Mouse (Mus musculus) erythroid progenitor cell, adult 5-6 weeks (primary cell): ENCODE results near the gene G6pc3. TPM values are rescaled to one million over a fixed set of nuclear protein-coding genes. Genes with fewer than 3 reads are reported as not detected.
A peak's percentile ranks its signal among the peaks of the same experiment; 100 is the strongest.

Experiments
- ATAC-seq: replicated peaks from 2 replicates; pipeline ENCODE4 v1.8.0; 2016; ENCODE audit warnings: moderate number of reproducible peaks, mild to moderate bottlenecking, moderate TSS enrichment, inconsistent platforms; ENCODE audit not compliant: poor library complexity, low FRiP score, severe bottlenecking
- total RNA-seq, 2 experiments: library from RNA; stranded (forward) in 1 of 2; stranded (reverse) in 1 of 2; fragments of 150-400 nt in 1 of 2; fragments of 186-747, 209-891 nt in 1 of 2; gene quantifications; 2 replicates each; pipeline versions ENCODE4 v1.2.3 to v1.2.4; 2015 to 2017; ENCODE audit warnings: low replicate concordance in 2 of 2

Gene G6pc3
- total RNA-seq, 2 experiments from 2014 or later, result 8.6 to 14.3 TPM

DNA sequence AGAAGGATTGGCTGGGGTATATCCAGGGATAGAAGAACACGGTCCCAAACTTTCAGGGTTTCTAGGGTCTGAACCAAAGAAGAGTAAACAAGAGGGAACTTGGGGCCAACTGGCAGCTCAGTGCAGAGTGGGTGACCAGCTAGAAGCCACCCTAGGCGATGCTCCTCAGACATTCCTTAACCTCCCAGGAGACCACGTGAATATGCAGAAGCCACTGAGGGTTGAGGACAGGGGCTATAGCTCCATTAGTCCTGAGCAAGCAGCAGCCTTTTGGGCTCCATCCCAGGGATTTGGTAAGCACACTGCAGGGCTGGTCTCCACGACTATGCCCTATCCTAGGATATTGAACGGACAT lies 27.4 kb downstream of the G6pc3 start:
- no peak for ATAC-seq

DNA sequence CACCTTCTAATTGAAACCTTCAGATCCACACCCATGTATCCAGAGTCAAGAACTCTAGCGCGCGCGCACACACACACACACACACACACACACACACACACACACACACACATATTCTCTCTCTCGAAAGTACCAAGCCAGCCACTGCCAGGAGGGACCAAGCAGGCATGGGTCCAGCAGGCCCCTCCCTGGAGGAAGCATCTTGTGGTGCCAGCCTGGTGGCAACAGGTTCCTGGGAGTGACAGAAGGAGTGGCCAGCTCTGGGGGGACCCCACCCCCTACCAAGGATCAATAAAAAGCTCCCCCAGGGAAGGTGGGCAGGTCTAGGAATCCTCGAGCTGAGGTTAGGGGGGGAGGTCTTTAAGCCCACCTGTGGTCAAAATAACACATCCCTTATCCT lies 28.0 kb downstream of the G6pc3 start:
- no peak for ATAC-seq

DNA sequence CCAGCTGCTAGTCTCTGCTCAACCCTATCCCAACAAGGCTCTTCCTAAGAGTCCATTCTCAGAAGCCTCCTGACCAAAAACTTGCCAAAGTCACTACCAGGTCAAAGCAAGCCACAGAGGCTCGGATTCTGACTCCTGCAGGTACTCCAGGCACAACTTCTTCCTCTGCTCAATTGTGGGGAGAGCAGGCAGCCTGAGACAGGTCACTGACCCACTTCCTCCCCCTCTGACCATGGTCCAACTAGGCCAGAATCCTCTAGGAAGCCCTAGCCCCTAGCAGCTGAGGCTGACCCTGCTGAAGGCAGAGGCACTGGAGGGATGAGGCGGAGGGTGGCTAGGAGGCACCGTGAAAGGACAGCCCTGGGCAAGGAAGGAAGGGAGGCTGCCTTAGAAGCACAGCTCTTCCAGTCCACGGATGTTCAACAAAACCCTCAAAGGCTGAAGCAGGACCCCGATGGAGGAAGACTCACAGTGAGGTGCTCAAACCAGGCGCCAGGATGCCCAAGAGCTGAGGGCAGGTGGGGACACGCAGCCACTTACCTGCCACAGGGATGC lies 28.5 kb downstream of the G6pc3 start:
- ATAC-seq, result no peak

DNA sequence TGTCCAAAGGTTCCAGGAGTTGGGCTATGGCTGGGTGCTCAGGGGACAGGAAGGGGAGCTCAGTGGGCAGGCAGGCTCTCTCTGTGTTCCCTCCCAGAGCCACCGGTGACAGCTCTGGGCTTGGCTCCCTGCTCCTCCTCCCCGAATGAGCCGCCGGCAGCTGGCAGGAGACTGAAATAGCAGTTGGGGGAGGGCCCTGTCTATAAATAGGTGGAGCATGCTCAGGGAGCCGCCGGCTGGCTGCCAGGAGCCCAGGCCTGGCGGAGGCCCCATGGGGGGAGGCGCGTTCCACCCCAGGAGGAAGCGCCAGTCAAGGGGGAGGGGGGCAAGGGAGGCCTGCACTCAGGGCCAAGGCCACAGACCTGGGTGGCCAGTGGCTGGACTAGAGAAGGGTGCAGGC lies 29.4 kb downstream of the G6pc3 start:
- peak; percentile 54 for ATAC-seq

DNA sequence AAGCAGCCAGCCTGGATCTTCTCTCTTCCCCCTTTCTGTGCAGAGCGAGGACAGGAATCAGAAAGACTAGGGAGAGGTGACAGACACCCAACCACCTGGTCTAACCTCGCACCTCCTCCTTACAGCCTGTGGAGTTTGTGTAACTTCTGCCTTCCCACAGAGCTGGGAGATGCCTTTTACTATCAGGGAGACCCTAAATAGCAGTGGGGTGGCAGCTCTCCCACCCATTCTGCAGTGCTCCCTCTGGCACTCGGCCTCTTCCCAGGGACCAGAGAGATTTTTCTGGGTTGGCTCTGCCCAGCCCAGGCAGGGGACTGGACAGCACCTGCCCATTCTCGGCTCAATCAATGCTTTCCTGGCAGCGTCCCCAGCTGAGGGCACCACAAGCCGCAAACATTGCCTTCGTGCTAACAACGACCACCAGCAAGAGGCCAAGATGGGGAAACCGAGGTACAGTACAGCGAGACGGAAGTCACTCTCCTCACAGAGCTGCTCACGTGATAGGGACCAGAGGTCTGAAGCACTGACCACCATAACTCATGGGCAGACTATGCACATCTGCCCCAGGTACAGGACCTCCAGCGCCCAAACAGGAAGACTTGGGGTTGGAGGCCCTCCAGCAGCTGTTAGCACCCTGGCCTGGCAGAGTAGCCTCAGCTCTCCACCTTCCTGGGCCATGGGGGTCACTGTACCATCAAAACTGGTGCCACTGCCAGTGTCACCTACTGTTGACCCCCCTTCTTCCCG lies 30.0 kb downstream of the G6pc3 start:
- ATAC-seq, result no peak

DNA sequence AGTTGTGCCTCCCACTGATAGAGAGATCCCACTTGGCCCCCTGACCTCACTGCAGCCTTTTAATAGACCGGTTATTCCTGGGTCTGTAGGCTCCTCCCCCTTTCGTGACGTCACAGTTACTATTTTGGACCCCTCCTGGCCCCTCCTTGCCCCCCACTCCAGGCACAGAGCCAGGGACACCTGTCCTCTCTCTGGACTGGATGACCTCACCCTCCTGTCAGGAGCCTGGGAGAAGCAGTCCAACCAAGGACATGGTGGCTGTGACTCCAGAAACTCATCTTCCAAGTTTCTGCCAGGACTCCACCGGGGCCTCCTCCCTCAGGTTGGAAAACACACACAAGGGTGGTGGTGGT lies 30.6 kb downstream of the G6pc3 start:
- ATAC-seq, result no peak

DNA sequence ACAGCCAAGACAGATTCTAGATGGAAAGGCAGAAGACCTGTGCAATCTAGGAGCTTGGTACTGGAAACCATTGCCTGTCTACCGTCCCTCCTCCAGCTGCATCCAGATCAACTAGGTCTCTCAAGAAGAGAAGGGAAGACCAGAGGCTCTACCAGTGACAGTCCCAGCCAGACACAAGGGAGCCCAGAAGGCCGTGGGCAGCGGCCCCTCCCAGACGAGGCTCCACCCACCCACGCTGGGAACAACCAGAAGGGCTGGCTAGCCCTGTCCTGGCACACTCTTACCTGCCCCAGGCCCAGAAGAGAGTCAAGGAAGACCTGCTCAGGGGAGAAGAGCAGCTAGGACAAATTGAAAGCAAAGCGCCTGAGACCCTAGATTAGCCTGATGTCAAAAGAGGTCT lies 31.0 kb downstream of the G6pc3 start:
- no peak for ATAC-seq

DNA sequence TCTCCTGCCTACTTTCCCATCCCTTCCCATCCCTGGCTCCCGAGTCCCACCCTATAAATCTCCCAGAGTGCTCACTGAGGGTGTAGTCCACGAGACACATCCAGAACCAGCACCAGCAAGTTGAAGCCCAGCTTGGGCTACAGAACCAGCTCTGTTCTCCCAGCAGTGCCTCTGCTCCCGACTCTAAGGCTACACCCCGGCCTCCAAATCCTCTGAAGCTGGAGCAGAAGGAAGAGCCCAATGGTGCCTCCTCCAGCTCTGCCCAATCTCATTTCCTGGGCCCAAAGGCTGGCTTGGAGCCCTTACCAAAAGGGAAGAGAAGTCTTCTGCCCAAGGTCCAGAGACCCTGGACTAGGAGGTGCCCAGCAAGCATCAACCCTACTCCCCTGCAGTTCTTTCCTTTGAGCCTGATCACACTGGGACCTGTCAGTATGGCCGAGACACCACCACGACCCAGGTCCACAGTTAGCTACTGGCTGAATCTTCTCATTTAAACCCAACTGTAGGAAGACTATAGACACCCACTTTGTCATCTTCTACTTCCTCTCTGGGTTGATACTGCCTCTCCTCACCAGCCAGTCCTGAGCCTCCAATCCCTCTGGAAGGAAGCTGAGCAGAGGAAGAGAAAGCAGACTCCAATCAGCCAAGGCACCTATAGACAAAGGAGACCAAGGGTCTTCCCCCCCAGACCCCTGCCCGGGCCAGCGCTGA lies 32.0 kb downstream of the G6pc3 start:
- no peak for ATAC-seq

DNA sequence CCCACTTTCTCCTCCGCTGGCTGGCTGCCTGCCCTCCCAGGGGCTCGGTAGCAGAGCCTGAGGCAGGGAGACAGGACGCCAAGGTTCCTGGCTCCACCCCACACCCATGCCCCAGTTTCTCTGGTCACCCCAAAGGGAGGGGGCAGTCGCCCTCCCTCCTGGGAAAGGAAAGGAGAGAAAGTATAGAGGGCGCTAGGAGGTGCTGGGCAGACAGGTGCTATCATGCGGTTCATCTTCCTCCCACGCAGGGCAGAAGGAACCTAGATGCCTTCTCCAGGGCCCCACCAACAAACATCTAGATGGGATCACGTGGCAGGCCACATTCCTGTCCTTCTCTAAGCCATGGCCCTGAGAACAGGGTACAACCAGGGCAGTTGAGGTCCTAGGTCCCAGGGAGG lies 32.5 kb downstream of the G6pc3 start:
- ATAC-seq, result no peak

DNA sequence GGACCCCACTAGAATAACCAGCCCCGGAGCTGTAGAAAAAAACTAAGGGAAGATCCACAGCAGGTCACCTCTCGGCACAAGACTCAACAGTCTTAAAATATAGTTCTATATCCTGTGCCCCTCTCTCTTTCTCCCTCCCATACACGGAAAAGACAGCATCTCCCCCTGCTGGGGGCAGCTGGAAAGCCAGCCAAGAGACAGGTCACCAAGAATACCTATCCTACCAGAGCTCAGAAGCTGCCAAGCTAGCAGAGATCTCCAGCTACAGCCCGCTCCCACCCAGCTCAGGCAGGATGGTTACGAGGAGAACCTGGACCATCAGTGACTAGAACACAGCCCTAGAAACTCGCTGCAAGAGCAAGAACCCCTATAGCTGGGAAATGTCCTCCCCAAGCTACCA lies 33.7 kb downstream of the G6pc3 start:
- ATAC-seq, result no peak

DNA sequence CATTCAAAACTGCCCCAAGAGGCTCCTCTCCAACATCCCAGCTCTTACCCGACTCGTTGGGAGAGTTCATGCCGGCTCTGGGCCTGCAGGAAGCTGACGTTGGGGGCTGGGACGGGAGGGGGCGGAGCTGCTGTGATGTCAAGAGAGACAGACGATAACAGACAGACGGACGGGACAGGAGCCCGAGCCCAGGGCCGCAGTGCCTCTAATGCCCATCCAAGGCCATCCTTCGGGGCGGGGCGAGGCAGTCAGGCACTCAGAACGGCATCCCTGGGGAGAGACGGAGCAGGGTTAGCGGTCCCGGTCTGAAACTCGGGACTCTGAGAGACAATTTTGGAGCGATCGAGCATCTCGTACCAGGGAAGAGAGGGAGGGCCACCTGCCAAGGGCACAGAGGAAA lies 35.3 kb downstream of the G6pc3 start:
- no peak for ATAC-seq

DNA sequence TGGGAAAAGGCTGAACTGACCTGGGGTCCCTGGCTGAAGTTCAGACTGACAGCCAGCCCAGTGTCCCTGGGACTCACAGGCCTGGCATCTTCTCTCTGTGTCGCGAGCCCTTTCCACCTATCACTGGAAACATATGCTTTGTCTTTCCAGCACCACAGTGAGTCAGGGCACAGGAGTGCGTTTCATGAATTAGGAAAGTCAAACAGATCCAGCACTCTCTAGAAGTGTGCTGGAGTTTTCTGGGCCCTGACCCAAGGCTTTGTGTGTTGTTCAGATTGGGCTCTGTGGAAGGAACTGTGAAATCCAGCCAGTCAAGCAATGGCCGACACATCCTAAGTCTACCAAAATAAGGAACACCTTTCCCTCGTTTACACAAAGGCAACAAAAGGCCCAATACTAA lies 35.8 kb downstream of the G6pc3 start:
- no peak for ATAC-seq

DNA sequence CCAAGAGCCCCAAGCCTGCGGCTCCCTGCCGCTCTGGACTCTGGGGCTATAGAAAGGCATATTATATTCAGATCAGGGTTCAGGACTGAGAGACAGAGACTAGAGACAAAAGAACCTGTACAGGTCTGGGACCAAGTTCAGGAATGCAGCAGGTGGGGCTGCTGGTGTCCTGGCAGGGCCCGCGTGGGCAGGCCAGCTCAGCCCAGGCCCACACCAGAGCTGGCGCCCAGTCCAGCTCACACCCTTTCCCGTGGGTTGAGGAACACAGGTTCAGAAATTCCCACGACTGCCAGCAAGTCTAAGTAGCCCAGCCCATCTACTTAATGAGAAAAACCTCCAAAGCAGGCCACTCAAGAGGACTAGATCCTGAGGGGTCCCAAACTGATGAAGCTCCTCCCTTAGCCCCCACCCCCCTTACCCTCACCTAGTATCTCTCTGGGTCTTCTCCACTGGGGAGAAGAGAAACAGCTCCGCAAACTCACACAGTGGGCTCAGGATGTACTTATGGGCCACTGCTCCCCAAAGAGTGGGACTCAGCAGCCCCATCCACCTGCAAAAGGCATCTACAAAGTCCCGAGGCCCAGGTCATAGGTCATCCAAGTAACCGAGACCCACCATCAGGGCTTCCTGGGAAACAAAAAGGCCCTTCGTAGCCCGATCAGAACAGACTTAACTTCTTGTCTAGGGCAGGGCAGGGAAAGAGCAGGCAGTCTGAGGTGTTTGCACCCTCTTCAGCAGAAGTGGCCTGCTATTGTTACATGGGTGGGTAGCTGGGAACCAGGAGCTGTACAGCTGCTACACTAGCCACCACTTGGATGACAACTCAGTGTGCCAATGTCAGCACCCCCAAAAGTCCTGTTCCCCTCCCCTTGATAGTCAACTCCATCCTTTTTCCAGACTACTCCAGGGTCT lies 36.9 kb downstream of the G6pc3 start:
- ATAC-seq, result no peak

DNA sequence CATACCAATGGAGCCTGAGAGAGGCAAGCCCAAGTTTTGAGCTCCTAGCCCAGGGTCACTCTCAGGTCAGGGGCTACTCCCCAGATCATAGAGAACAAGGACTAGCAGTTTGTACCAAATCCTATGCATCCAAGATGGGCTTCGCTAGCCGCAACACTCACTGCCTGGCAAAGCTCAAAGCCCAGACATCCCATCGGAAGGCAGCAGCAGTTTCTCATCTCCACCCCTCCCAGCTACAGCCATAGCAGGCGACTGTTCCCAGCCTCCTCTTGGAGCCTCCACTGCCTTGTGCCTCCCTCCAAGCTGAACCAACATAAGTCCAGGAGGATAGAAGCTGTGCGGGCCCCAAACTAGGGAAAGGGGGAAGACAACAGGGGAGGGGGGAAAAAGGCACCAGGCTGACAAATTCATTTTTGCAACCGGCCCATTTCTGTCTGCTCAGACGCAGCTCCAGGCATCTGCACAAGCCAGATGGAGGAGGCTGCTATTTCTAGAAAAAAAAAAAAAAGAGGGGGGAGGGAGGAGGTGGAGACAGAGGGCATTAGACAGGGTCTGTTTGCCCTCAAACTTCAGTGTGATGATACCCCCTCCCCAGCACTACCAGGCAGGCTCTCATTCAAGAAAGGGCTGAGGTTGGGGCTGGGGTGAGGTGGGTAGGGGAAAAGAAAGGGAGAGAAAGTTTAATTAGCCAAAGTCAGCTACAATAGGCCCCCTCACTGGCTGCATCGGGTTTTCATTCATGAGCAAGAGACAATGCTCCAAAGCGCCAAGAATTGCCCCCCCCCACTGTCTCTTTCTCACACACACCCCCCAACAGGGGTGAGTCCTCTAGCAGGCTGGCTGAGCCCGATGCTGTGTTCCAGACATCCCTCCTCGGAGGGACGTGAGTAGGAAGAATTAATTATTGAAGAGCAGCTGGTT lies 38.1 kb downstream of the G6pc3 start:
- no peak for ATAC-seq

DNA sequence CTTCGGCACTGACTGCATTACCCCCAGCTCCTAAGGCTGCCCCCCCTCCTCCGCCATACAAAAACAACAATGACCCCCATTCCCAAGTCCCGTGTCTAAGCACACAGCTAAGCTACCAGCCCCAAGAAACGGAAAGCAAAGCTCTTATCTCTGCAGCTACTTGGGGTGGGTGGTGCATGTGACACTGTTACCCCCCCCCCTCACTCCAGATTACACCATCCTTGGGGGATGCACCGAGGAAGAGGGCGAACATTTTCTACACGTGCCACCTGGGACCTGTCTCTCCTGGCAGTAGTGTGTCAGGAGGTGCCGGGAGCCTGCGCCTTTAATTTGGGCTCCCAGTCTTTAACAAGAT lies 38.7 kb downstream of the G6pc3 start:
- ATAC-seq, result no peak

DNA sequence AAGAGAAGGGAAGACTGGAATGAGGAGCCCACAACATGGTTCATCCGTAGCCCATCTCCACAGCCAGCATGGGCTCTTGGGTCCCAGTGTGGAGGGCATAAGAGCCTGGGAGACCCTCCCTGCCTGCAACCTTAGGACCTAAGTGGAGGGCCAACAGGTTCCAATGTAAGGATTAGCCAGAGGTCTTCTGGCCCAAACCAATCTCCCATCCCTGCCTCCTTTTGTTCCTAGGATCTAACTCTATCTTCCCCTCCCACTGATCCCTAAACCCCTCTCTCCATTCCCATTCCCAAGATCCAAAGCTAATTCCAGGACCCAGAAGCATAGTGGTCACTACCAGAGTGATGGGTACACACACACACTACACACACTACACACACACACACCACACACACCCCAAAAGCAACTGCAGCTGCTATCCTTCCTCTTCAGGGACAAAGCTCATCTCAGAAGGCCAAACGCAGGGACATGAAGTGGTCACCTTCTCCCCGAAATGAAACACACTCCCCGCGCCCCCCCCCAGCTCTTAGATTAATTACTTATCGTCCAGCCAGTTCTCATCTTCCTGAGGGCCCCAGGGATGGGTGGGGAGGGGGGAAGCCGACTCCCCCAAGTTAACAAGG lies 39.3 kb downstream of the G6pc3 start:
- ATAC-seq, result no peak

DNA sequence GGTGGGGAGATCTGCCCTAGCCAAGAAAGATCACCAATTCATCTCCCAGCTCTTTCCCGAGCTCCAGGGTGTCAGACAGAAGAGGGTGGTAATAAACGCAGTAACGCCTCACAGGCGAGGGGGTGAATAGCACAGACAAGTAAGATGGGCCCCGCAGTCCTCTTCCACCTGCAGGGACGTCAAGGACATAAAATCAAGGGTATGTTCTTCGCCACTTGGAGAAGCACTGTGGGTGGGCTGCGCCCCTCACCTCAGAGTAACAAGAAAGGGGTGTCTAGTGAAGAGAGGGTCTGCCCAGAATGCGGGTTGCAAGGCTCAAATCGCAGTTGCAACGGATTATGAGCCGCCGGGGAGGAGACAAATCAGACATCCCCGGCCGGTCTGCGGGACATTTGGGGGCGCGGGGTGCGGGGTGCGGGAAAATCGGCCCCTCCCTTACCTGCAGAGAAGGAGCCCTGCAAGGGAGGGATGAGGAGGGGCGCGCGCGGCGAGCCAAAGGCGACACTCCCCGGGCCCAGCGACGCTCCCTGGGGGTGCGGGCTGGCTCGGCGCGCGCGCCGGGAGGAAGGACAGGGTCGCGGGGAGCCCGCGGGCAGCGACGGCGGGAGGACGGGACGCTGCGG lies 40.0 kb downstream of the G6pc3 start:
- peak; percentile 6; the same call in 1 of the 2 replicates for ATAC-seq

DNA sequence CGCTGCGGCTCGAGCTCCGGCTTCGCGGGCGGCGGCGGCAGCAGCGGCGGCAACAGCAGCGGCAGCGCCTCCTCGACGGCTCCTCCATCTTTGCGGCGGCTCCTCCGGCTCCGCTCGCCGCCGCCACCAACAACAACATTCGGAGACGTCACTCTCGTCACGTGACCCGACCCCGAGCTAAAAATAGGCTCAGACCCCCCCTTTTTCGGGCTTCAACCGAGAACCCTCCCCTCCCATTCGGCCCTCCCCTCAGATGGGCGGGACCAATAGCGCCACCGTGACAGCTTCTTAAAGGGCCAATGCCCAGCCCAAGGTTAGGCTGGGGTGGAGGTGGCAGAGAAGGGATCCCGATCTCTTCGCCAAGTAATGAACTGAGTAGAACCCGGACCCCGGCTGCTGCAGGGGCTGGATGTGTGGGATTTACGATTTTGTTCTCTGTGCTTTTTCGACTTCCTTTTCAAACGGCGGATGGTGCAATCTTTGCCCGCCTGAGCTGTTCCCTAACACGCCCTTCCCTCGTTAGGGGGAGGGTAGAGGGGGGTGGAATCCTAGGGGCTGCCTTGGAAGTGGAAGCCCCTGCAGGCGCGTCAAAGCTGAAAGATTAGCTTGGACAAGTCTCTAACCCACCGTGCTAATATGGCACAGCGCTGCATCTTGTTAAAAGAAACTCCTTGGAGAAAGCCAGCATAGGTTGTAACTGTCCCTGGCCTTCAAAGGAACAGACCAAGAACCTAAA lies 40.8 kb downstream of the G6pc3 start, which contains the start of gene Hdac5:
TSS of gene Hdac5 (minus strand) at position 161 of the 736 bp plus-strand sequence.
- ATAC-seq, result peak; percentile 97
